Comparison of ENCODE assay signal across 8 mouse cellular contexts in the genomic region with DNA sequence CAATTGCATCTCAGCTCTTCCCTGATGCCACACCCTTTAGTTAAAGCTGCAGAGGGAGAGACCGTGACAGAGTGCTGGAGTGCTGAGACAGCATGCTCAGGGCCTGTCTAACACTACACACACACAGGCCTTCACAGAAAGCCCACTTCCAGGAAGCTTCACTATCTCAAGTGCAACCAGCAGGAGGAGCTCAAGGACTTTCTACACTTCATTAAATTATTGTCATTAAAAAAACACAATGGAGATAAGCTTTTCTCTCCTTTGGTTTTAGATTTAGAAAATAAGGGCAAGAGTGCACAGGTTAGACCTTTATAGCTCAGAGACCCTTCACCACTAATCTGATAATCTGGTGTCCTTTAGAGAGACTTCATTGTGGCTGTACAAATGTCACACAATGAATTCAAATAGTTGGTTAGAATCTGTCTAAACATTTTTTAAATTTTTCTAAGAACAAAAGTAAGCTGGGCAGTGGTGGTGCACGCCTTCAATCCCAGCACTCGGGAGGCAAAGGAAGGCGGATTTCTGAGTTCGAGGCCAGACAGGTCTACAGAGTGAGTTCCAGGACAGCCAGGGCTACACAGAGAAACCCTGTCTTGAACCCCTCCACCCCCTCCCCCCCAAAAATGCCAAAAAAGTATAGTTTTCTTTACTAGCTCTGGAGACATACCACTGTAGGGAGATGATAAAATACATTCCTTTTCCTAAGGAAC. TPM values are rescaled to one million over a fixed set of nuclear protein-coding genes. Genes with fewer than 3 reads are reported as not detected.
A peak's percentile ranks its signal among the peaks of the same experiment; 100 is the strongest.
DNase-seq lines count a peak whose midpoint lies in the region; ATAC-seq and TF ChIP-seq lines count a peak whose summit lies in the region.

No protein-coding gene starts in this region.

- H3K27ac ChIP-seq in kidney, postnatal 0 days, result no peak overlapping the region

- no peaks in the 10 kb centered on the region for H3K27me3 ChIP-seq in kidney, postnatal 0 days (ENCODE audit: insufficient read depth, low read length)

- intact Hi-C loops in gastrocnemius, postnatal 14 days (cut with DNase I; ENCODE audit: low total_unique reads), result no loop called here

- H3K4me2 ChIP-seq in kidney, postnatal 0 days (ENCODE audit: low read length), result no peak overlapping the region

- peak; percentile 61 for DNase-seq in A20 (ENCODE audit: low read depth, low spot score)
- peak; percentile 84 for DNase-seq in CD4-positive, CD25-positive, alpha-beta regulatory T cell, adult 2 months (ENCODE audit: low read depth, low spot score)
- peak; percentile 12 for DNase-seq in c-Kit-negative CD71-positive TER-119-positive erythroid progenitor cells, embryonic 14.5 days (ENCODE audit: low read depth, low spot score)
- DNase-seq in gastrocnemius, postnatal 14 days, result peak; percentile 24
- peak; percentile 83 for DNase-seq in kidney, postnatal 0 days (ENCODE audit: low spot score)
- DNase-seq in lung, postnatal 25 days (ENCODE audit: low spot score), result peak; percentile 56
- DNase-seq in right cerebral cortex, postnatal 14 days, result peak; percentile 66
- DNase-seq in ovary, adult 18-20 months (ENCODE audit: low spot score), result no peak

- peaks cover 16% of the 10 kb centered on the region; the same call in 1 of the 2 replicates for H3K36me3 ChIP-seq in kidney, postnatal 0 days (ENCODE audit: insufficient read depth, low read length)

- H3K9ac ChIP-seq in kidney, postnatal 0 days (ENCODE audit: low read depth, low read length), result no peak overlapping the region

- H3K9me3 ChIP-seq in kidney, postnatal 0 days (replicated peaks; ENCODE audit: low read length), result no peaks in the 10 kb centered on the region

- no peak overlapping the region for H3K4me3 ChIP-seq in kidney, postnatal 0 days (replicated peaks; ENCODE audit: low read depth, low read length)

- H3K4me1 ChIP-seq in kidney, postnatal 0 days (replicated peaks; ENCODE audit: insufficient read depth, low read length), result no peaks in the 10 kb centered on the region

- peak; percentile 61 for ATAC-seq in kidney, postnatal 0 days (replicated peaks; ENCODE audit: low FRiP score, low read depth)

- 70% methylated on average over 5 of the region's 5 CpGs for WGBS in kidney, postnatal 0 days

- peak; percentile 83 for TF ChIP-seq CTCF in kidney, postnatal 0 days (IDR thresholded peaks at IDR 0.05; ENCODE audit: low read depth)

RNA-seq across cellular contexts. Expression of gene Mcm6, which starts 9.4 kb away (rescaled TPM):
- total RNA-seq in gastrocnemius, postnatal 14 days (2021), result 1 to 10 TPM; 6.6 to 9.7 TPM
- polyA plus RNA-seq in kidney, postnatal 0 days (2015; fragmentation: Nextera tagmentation; extraction: Ambion mirVana), result 126 and 149 TPM in 2 replicates

RNA-seq across cellular contexts. Expression of gene Lct, which starts 40.8 kb away (rescaled TPM):
- total RNA-seq in gastrocnemius, postnatal 14 days (2021), result not detected
- polyA plus RNA-seq in kidney, postnatal 0 days (2015; fragmentation: Nextera tagmentation; extraction: Ambion mirVana), result 0.11 and 0.13 TPM in 2 replicates

RNA-seq across cellular contexts. Expression of gene Dars, which starts 48.3 kb away (rescaled TPM):
- 10 to 100 TPM; 68.7 to 70.2 TPM for total RNA-seq in gastrocnemius, postnatal 14 days (2021)
- 142 and 143 TPM in 2 replicates for polyA plus RNA-seq in kidney, postnatal 0 days (2015; fragmentation: Nextera tagmentation; extraction: Ambion mirVana)
